23 mouse cellular contexts compared by ENCODE assay signal in the genomic region with DNA sequence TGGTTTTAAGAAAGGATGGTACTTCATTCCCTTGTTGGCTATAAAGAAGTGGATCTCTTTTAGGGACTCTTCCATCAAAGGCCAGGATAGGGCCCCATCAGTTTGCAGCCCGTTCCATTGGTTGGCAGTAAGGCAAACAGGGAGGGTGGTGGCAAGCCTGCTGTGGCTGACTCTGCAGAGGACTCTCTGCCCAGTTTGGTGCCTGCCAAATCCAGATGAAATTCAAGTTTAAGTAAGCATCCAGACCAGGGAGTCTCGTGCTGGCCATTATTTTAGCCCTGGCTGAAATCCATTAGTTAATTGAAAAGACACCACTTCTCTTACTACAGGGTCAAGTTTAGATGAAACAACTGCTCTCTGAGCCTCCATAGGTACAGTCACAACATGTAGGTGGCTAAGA. TPM values are rescaled to one million over a fixed set of nuclear protein-coding genes. Genes with fewer than 3 reads are reported as not detected.
DNase-seq lines count a peak whose midpoint lies in the region; TF ChIP-seq lines count a peak whose summit lies in the region.
"Had no signal": no experiment of that assay in that cellular context is flagged by ENCODE, and none has a peak within 500 bp of the region (broad histone marks: within the 10 kb centered on the region; RNA-seq: fewer than 3 reads in every experiment).

No protein-coding gene starts in this region.

- H3K27ac ChIP-seq in gastrocnemius, adult 2 months = peak overlapping the region; percentile 97
- H3K27ac ChIP-seq in heart, adult 2 months = peak overlapping the region; percentile 24; the same call in 1 of the 2 replicates
- peak overlapping the region; percentile 20; the same call in 1 of the 2 replicates for H3K27ac ChIP-seq in spleen, adult 2 months (ENCODE audit: insufficient read depth, low read length)
- H3K27ac ChIP-seq: embryonic facial prominence, embryonic 12.5 days; embryonic facial prominence, embryonic 15.5 days; heart, embryonic 13.5 days; hindbrain, embryonic 12.5 days; hindbrain, embryonic 15.5 days had no signal

- TF ChIP-seq CTCF in gastrocnemius, adult 2 months (IDR thresholded peaks at IDR 0.05) = no peak
- TF ChIP-seq CTCF in heart, adult 2 months (IDR thresholded peaks at IDR 0.05) = no peak
- no peak for TF ChIP-seq CTCF in spleen, adult 2 months (IDR thresholded peaks at IDR 0.05; ENCODE audit: extremely low read depth, insufficient read depth, insufficient read length, insufficient replicate concordance)

- peak; percentile 38 for DNase-seq in gastrocnemius, adult 2 months
- no peak for DNase-seq in gastrocnemius, postnatal 25 days
- no peak for DNase-seq in heart, adult 2 months
- DNase-seq in heart, postnatal 10 days = no peak
- DNase-seq in spleen, adult 2 months (ENCODE audit: low read depth in 1 of 2, low spot score in 2 of 2) = no peak
- no peak for DNase-seq in spleen, adult 12 weeks (ENCODE audit: low spot score)
- DNase-seq in frontal cortex, postnatal 10 days (ENCODE audit: low spot score in 2 of 2) = no peak
- DNase-seq: adrenal gland, adult 2 months; adrenal gland, postnatal 25 days; B cell, adult 2 months; cerebellum, adult 11 months; cerebellum, adult 2 months; cerebellum, adult 9-11 months; cerebellum, postnatal 25 days; forebrain, postnatal 0 days; gastrocnemius, postnatal 10 days had no signal

- peak overlapping the region; percentile 81 for H3K4me3 ChIP-seq in gastrocnemius, adult 2 months
- no peak overlapping the region for H3K4me3 ChIP-seq in heart, adult 2 months
- 0 out of 2 replicates have a peak overlapping the region, but pooled peaks have one; percentile 2 for H3K4me3 ChIP-seq in spleen, adult 2 months (ENCODE audit: extremely low read depth, insufficient read depth, insufficient read length)
- H3K4me3 ChIP-seq: embryonic facial prominence, embryonic 12.5 days; embryonic facial prominence, embryonic 15.5 days; heart, embryonic 13.5 days; hindbrain, embryonic 12.5 days; hindbrain, embryonic 15.5 days had no signal

- H3K79me2 ChIP-seq in heart, adult 2 months (replicated peaks; ENCODE audit: control insufficient read depth, insufficient read depth, low read length) = peaks cover 2% of the 10 kb centered on the region; the same call in 1 of the 2 replicates

- intact Hi-C loops in gastrocnemius, adult 2 months (cut with DNase I) = loop anchor here (5.0 kb wide), 1 partner anchor 158 kb away; no protein-coding TSS in a partner anchor
- intact Hi-C loops in heart, adult 2 months (cut with DNase I) = loop anchor here (2.0 to 10.0 kb wide), 4 partner anchors 15 to 1165 kb away; no protein-coding TSS in a partner anchor
- intact Hi-C loops in heart, postnatal 10 days (cut with DNase I) = loop anchor here (5.0 to 10.0 kb wide), 3 partner anchors 32 to 375 kb away; partner anchors contain the start of genes Fkbp14 and Plekha8

- no peak overlapping the region for H3K9ac ChIP-seq in heart, adult 2 months (ENCODE audit: low read depth, low read length)
- H3K9ac ChIP-seq: embryonic facial prominence, embryonic 12.5 days; embryonic facial prominence, embryonic 15.5 days; forebrain, postnatal 0 days; heart, embryonic 13.5 days; hindbrain, embryonic 12.5 days; hindbrain, embryonic 15.5 days had no signal

- 19% methylated on average over 2 of the region's 2 CpGs for WGBS in heart, adult 2 months
- 75% methylated on average over 2 of the region's 2 CpGs for WGBS in spleen, adult 2 months

- TF ChIP-seq EP300 in heart, adult 2 months (IDR thresholded peaks at IDR 0.05; ENCODE audit: insufficient read depth, low read depth, low read length) = no peak

- H3K36me3 ChIP-seq in heart, adult 2 months (ENCODE audit: control insufficient read depth, insufficient read depth, low read length) = peaks cover 11% of the 10 kb centered on the region
- H3K36me3 ChIP-seq in spleen, adult 2 months (ENCODE audit: control insufficient read depth, insufficient read depth, low read length) = no peaks in the 10 kb centered on the region
- H3K36me3 ChIP-seq: embryonic facial prominence, embryonic 12.5 days; embryonic facial prominence, embryonic 15.5 days; G1E; heart, embryonic 13.5 days; hindbrain, embryonic 12.5 days; hindbrain, embryonic 15.5 days had no signal

- H3K4me1 ChIP-seq in heart, adult 2 months (ENCODE audit: control insufficient read depth, insufficient read depth, low read length) = peaks cover 14% of the 10 kb centered on the region
- peaks cover 8% of the 10 kb centered on the region; the same call in 1 of the 2 replicates for H3K4me1 ChIP-seq in spleen, adult 2 months (ENCODE audit: control insufficient read depth, insufficient read depth, insufficient read length)

- TF ChIP-seq POLR2A in heart, adult 2 months (IDR thresholded peaks at IDR 0.05; ENCODE audit: insufficient read depth, low read depth, low read length) = no peak
- TF ChIP-seq POLR2A in spleen, adult 2 months (IDR thresholded peaks at IDR 0.05; ENCODE audit: low read depth, low read length) = no peak

- no peaks in the 10 kb centered on the region for H3K27me3 ChIP-seq in heart, adult 2 months (ENCODE audit: control insufficient read depth, insufficient read depth, low read length)
- H3K27me3 ChIP-seq in spleen, adult 2 months (ENCODE audit: control insufficient read depth, insufficient read depth, low read length) = no peaks in the 10 kb centered on the region
- H3K27me3 ChIP-seq: embryonic facial prominence, embryonic 15.5 days; Patski had no signal

RNA-seq across cellular contexts. Expression of gene Nod1, which starts 2.6 kb away (rescaled TPM):
- 1 to 10 TPM; 7.6 to 9.1 TPM for total RNA-seq in gastrocnemius, adult 2 months (2021)
- total RNA-seq in gastrocnemius, postnatal 25 days (2021) = 1 to 10 TPM; 6.6 to 7.2 TPM
- 10 to 100 TPM; 17.3 to 18.6 TPM for total RNA-seq in heart, adult 2 months (2021)
- 23.6 and 25.7 TPM in 2 replicates for polyA plus RNA-seq in heart, adult 2 months (2012; rRNA removed)
- total RNA-seq in heart, postnatal 10 days (2021) = 10 to 100 TPM; 14.2 to 15.8 TPM
- 41.7 and 63.0 TPM in 2 replicates for polyA plus RNA-seq in spleen, adult 2 months (2012; rRNA removed)

RNA-seq across cellular contexts. Expression of gene Ggct, which starts 22.9 kb away (rescaled TPM):
- total RNA-seq in gastrocnemius, adult 2 months (2021) = 10 to 100 TPM in 1 of 2 experiments, 1 to 10 TPM in 1; 9.6 to 11.0 TPM
- total RNA-seq in gastrocnemius, postnatal 25 days (2021) = 1 to 10 TPM; 7.4 to 8.8 TPM
- total RNA-seq in heart, adult 2 months (2021) = 10 to 100 TPM; 26.5 to 29.1 TPM
- 6.8 and 7.8 TPM in 2 replicates for polyA plus RNA-seq in heart, adult 2 months (2012; rRNA removed)
- total RNA-seq in heart, postnatal 10 days (2021) = 10 to 100 TPM in 1 of 2 experiments, 1 to 10 TPM in 1; 9.3 to 13.7 TPM
- 3.3 and 4.2 TPM in 2 replicates for polyA plus RNA-seq in spleen, adult 2 months (2012; rRNA removed)

Comparison
In these comparisons a context has a peak if more than half of its experiments do, and no peak if none do; other contexts are left out.
1. H3K27ac ChIP-seq: peak in every context shown above with its lines; median percentile 97 in gastrocnemius, adult 2 months; 24 in heart, adult 2 months; 20 in spleen, adult 2 months.